Mouse (Mus musculus): ENCODE measurements around the gene Tnmd.

- no peak for TF ChIP-seq CTCF (IDR thresholded peaks at IDR 0.05; ENCODE audit: control insufficient read depth, insufficient read depth, low read length)
- no peak for TF ChIP-seq POLR2A (IDR thresholded peaks at IDR 0.05; ENCODE audit: borderline replicate concordance, control insufficient read depth, low read depth, low read length)
Observed at GRCm38 (mm10) chrX:133888111-133888510, 37.3 kb downstream of the Tnmd start.
